Mouse (Mus musculus) heart, adult 2 months (tissue): ENCODE results near the gene Mdk.

ENCODE experiments used
- CTCF ChIP-seq: fragments of 200-600 bp; IDR thresholded peaks from 2 replicates; pipeline ENCODE4 v1.8.1; 2022; ENCODE audit warnings: antibody characterized with exemption, mild to moderate bottlenecking, moderate library complexity
- EP300 ChIP-seq: fragments of 200-500 bp; IDR thresholded peaks from 2 replicates; pipeline ENCODE4 v1.6.1; 2011; ENCODE audit warnings: low read depth, low read length, control low read depth; ENCODE audit not compliant: insufficient read depth
- POLR2A ChIP-seq: fragments of 200-500 bp; IDR thresholded peaks from 2 replicates; pipeline ENCODE4 v1.6.1; 2011; ENCODE audit warnings: mild to moderate bottlenecking, low read depth, low read length, control low read depth; ENCODE audit not compliant: insufficient read depth

- no peak for TF ChIP-seq CTCF
- no peak for TF ChIP-seq EP300
- TF ChIP-seq POLR2A = no peak
Measured at GRCm38 (mm10) chr2:91924726-91925125, 7.4 kb downstream of the Mdk start.
